Mouse (Mus musculus) cortical plate, adult 2 months (tissue): ENCODE measurements around the gene Immp2l.

Experiments used
- CTCF ChIP-seq: fragments of 200-500 bp; IDR thresholded peaks from 2 replicates; pipeline ENCODE4 v1.5.1; 2011; ENCODE audit warnings: mild to moderate bottlenecking, control low read depth, low read length; ENCODE audit not compliant: insufficient read depth; ENCODE audit errors: extremely low read depth
- POLR2A ChIP-seq: fragments of 200-500 bp; IDR thresholded peaks from 2 replicates; pipeline ENCODE4 v1.6.1; 2011; ENCODE audit warnings: mild to moderate bottlenecking, low read length, control low read depth; ENCODE audit not compliant: insufficient read depth; ENCODE audit errors: extremely low read depth

GRCm38 (mm10) chr12:41257905-41258304 lies 234.0 kb downstream of the Immp2l start:
- no peak for TF ChIP-seq CTCF
- TF ChIP-seq POLR2A, result no peak
